Mouse (Mus musculus) embryonic fibroblast, embryonic 13.5 days (primary cell): Measurements from ENCODE around the gene Fbxo10.

ENCODE experiments used
- CTCF ChIP-seq: IDR thresholded peaks from 2 replicates; pipeline ENCODE4 v1.5.1; 2011; ENCODE audit warnings: mild to moderate bottlenecking, control low read depth, low read length, moderate library complexity, borderline replicate concordance; ENCODE audit not compliant: insufficient read depth
- POLR2A ChIP-seq: IDR thresholded peaks from 2 replicates; pipeline ENCODE4 v1.6.1; 2011; ENCODE audit warnings: low read depth, mild to moderate bottlenecking, control low read depth, low read length, moderate library complexity

GRCm38 (mm10) chr4:45036571-45036970, 47.8 kb downstream of the Fbxo10 start:
- TF ChIP-seq POLR2A, result no peak
- no peak for TF ChIP-seq CTCF
